Mouse (Mus musculus): ENCODE results near the gene Gm28038. TPM values are rescaled to one million over a fixed set of nuclear protein-coding genes. Genes with fewer than 3 reads are reported as not detected.

The Gm28038 gene
- polyA plus RNA-seq, 1 experiment from 2014 or later, result not detected

DNA sequence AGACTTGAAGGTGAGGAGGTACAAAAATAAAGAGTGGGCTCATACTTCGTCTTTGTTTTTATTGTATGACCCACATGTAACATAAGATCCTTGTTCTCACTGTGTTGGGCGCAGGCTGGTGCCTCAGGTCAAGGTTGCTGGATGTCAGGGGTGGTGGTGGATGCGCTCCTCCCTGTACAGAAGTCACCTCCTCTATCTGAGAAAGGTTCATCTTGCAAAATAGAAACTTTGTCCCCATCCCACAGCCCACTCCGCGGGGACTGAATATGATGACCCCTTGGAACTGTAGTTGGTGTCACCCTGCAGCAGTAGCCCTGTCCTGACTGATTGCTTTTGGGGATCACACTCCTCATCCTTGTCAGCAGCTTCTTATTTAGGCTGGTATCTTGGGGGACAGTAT lies 33.8 kb upstream of the Gm28038 start:
- no peak overlapping the region for H3K4me2 ChIP-seq
- no peaks in the 10 kb centered on the region for H3K27me3 ChIP-seq
- H3K9me3 ChIP-seq, result no peaks in the 10 kb centered on the region
- 84% methylated on average over 5 of the region's 5 CpGs for WGBS
- no peak for ATAC-seq (ENCODE audit: borderline replicate concordance, extremely low read depth, low FRiP score, low TSS enrichment)
- H3K4me3 ChIP-seq, result no peak overlapping the region
- no peak overlapping the region for H3K27ac ChIP-seq
- peaks cover 28% of the 10 kb centered on the region for H3K36me3 ChIP-seq
- H3K4me1 ChIP-seq, result peaks cover 28% of the 10 kb centered on the region
- no peak overlapping the region for H3K9ac ChIP-seq

DNA sequence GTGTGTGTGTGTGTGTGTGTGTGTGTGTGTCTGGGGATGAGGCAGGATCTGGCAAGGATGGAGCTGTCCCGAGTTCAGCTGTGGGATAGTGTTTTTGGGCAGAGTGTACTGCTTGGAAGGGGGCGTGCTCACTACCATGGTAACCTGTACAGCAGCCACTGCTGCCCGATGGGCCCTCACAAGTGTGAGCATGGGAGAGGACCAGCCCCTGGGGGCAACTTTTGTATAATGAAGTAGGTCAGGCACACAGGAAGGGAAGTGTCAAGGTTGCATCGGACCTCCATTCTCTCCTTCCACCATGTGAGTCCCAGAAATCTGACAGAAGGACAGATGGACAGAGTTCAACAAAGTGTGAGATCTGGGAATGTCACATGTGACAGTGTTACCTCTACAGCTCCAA lies 33.2 kb upstream of the Gm28038 start:
- no peak overlapping the region for H3K4me3 ChIP-seq
- H3K36me3 ChIP-seq, result peaks cover 28% of the 10 kb centered on the region
- ATAC-seq (ENCODE audit: borderline replicate concordance, extremely low read depth, low FRiP score, low TSS enrichment), result no peak
- no peaks in the 10 kb centered on the region for H3K27me3 ChIP-seq
- H3K4me1 ChIP-seq, result peaks cover 23% of the 10 kb centered on the region
- no peaks in the 10 kb centered on the region for H3K9me3 ChIP-seq
- no peak overlapping the region for H3K4me2 ChIP-seq
- H3K27ac ChIP-seq, result no peak overlapping the region
- 68% methylated on average over 4 of the region's 4 CpGs for WGBS
- H3K9ac ChIP-seq, result no peak overlapping the region

- 86% methylated on average over 3 of the region's 3 CpGs for WGBS
- Histone ChIP-seq H3K9me3 (no peaks in the 10 kb centered on the region), H3K4me3 (no peak overlapping the region), H3K36me3 (peaks cover 24% of the 10 kb centered on the region), H3K9ac (no peak overlapping the region), H3K27me3 (no peaks in the 10 kb centered on the region), H3K4me1 (peaks cover 12% of the 10 kb centered on the region), H3K27ac (no peak overlapping the region), H3K4me2 (no peak overlapping the region)
- no peak for ATAC-seq (ENCODE audit: borderline replicate concordance, extremely low read depth, low FRiP score, low TSS enrichment)
These were observed 31.7 kb upstream of the Gm28038 start for GRCm38 (mm10) chr2:30249182-30249581.

DNA sequence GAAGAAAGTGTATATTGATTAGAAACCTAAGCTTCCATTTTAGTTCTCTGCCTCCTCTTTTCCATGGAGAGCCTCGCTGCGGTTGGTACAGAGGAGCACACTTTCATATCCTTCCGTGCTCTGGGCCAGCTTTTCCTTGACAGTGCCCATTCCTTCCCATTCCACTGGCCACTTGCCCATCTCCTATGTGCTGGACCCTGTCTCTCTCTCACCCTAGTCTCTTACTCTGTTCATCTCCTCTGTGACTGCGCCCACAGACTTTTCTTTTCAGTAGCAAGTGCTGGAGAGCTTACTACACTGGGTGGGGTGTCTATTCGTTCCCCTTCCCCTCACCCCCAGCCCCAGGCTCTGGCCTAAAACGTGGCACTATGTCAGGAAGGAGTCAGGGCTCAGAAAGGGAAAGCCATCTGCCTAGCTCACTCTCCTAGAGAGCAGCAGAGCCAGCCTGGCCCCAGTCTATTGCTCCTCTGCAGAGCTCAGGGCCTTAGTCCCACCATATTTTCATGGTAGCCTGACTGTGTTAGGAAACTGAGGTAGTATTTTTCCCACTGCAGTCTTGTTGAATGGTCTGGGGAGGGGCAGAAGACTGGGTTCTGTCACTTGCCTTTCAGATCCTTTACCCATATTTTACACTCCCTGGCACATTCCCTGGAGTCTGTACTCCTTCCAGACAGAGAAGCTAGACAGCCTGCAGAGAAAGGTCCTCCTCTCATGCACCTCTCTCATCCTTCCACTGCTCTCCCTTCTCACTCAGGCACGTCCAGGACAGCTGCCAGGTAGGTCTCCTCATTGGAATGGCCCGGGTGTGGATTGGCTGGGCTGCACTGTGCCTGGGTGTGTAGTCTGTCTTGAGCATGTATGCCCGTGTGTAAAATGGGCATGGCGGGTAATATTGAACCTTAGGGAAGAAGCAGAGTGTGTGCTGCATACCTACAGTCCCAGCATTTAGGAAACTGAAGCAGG lies 30.4 kb upstream of the Gm28038 start:
- no peak overlapping the region for H3K4me3 ChIP-seq
- peaks cover 27% of the 10 kb centered on the region for H3K36me3 ChIP-seq
- no peaks in the 10 kb centered on the region for H3K9me3 ChIP-seq
- H3K27ac ChIP-seq, result no peak overlapping the region
- peaks cover 4% of the 10 kb centered on the region; the same call in 1 of the 2 replicates for H3K4me1 ChIP-seq
- WGBS, result 89% methylated on average over 10 of the region's 10 CpGs
- H3K27me3 ChIP-seq, result no peaks in the 10 kb centered on the region
- H3K4me2 ChIP-seq, result no peak overlapping the region
- ATAC-seq (ENCODE audit: borderline replicate concordance, extremely low read depth, low FRiP score, low TSS enrichment), result no peak
- H3K9ac ChIP-seq, result no peak overlapping the region

- Histone ChIP-seq H3K4me2 (no peak overlapping the region), H3K9me3 (no peaks in the 10 kb centered on the region), H3K36me3 (peaks cover 38% of the 10 kb centered on the region), H3K4me1 (no peaks in the 10 kb centered on the region), H3K27ac (no peak overlapping the region), H3K27me3 (no peaks in the 10 kb centered on the region), H3K4me3 (no peak overlapping the region), H3K9ac (no peak overlapping the region)
- peak; percentile 37 for ATAC-seq (ENCODE audit: borderline replicate concordance, extremely low read depth, low FRiP score, low TSS enrichment)
- WGBS, result 70% methylated on average over 5 of the region's 5 CpGs
These were observed 29.3 kb upstream of the Gm28038 start for GRCm38 (mm10) chr2:30251417-30252104.

DNA sequence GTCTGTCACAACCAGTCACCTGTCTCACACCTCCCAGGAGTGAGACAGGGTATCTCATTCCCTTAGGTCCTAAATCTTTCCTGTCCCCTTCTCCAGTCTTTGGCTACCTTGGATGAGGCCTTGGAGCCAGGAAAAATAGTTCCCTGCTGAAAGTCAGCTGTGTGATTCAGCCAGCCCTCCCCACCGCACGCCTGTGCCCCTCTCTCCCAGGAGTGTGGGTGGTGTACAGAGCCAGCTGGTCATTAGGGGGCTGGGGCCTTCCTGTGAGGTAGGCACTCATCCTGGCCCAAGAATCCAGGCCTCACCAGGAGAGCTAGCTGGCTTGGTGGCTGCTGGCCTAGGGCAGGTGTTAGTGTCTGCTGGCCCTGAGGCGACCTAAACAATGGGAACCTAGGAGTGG lies 28.3 kb upstream of the Gm28038 start:
- H3K27me3 ChIP-seq, result no peaks in the 10 kb centered on the region
- no peaks in the 10 kb centered on the region for H3K9me3 ChIP-seq
- no peak overlapping the region for H3K4me2 ChIP-seq
- 78% methylated on average over 3 of the region's 3 CpGs for WGBS
- no peak overlapping the region for H3K27ac ChIP-seq
- no peak overlapping the region for H3K9ac ChIP-seq
- no peaks in the 10 kb centered on the region for H3K4me1 ChIP-seq
- H3K36me3 ChIP-seq, result peaks cover 45% of the 10 kb centered on the region
- H3K4me3 ChIP-seq, result no peak overlapping the region
- ATAC-seq (ENCODE audit: borderline replicate concordance, extremely low read depth, low FRiP score, low TSS enrichment), result no peak

DNA sequence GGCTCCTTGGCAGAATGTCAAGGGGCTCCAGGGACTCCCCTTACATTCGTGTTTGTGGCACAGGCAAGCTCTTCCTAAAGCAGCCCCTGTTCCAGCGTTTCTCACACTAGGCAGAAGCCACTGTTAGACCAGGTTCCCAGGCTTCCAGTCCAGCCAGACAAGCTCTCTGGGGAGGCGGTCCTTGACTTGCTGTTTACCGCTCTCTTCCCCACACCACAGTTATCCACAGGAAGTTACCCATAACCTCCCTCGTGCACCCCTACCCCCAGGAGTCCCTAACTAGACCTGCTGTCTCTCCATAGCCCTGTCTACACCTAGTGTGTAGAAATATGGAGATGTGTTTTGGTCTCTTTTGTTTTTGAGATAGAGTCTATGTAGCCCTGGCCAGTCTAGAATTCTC lies 27.0 kb upstream of the Gm28038 start:
- peaks cover 48% of the 10 kb centered on the region for H3K36me3 ChIP-seq
- H3K9ac ChIP-seq, result no peak overlapping the region
- no peak overlapping the region for H3K27ac ChIP-seq
- WGBS, result 74% methylated on average over 5 of the region's 5 CpGs
- ATAC-seq (ENCODE audit: borderline replicate concordance, extremely low read depth, low FRiP score, low TSS enrichment), result no peak
- no peak overlapping the region for H3K4me2 ChIP-seq
- H3K4me1 ChIP-seq, result no peaks in the 10 kb centered on the region
- H3K4me3 ChIP-seq, result no peak overlapping the region
- no peaks in the 10 kb centered on the region for H3K27me3 ChIP-seq
- no peaks in the 10 kb centered on the region for H3K9me3 ChIP-seq

GRCm38 (mm10) chr2:30255631-30256395 lies 25.0 kb upstream of the Gm28038 start:
- Histone ChIP-seq H3K36me3 (peaks cover 46% of the 10 kb centered on the region), H3K4me1 (no peaks in the 10 kb centered on the region), H3K27ac (no peak overlapping the region), H3K9me3 (no peaks in the 10 kb centered on the region), H3K4me2 (no peak overlapping the region), H3K9ac (no peak overlapping the region), H3K4me3 (no peak overlapping the region), H3K27me3 (no peaks in the 10 kb centered on the region)
- 94% methylated on average over 42 of the region's 42 CpGs for WGBS
- ATAC-seq (ENCODE audit: borderline replicate concordance, extremely low read depth, low FRiP score, low TSS enrichment), result no peak

DNA sequence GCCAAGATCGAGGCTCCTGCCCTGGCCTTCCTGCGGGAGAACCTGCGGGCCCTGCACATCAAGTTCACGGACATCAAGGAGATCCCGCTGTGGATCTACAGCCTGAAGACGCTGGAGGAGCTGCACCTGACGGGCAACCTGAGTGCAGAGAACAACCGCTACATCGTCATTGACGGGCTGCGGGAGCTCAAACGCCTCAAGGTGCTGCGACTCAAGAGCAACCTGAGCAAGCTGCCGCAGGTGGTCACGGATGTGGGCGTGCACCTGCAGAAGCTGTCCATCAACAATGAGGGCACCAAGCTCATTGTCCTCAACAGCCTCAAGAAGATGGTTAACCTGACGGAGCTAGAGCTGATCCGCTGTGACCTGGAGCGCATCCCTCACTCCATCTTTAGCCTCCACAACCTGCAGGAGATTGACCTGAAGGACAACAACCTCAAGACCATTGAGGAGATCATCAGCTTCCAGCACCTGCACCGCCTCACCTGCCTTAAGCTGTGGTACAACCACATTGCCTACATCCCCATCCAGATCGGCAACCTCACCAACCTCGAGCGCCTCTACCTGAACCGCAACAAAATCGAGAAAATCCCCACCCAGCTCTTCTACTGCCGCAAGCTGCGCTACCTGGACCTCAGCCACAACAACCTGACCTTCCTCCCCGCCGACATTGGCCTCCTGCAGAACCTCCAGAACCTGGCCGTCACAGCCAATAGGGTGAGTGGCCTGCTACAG lies 24.1 kb upstream of the Gm28038 start:
- Histone ChIP-seq H3K27ac (no peak overlapping the region), H3K27me3 (no peaks in the 10 kb centered on the region), H3K4me3 (no peak overlapping the region), H3K9ac (no peak overlapping the region), H3K4me2 (no peak overlapping the region), H3K9me3 (no peaks in the 10 kb centered on the region), H3K4me1 (no peaks in the 10 kb centered on the region), H3K36me3 (peaks cover 51% of the 10 kb centered on the region)
- no peak for ATAC-seq (ENCODE audit: borderline replicate concordance, extremely low read depth, low FRiP score, low TSS enrichment)
- WGBS, result 94% methylated on average over 30 of the region's 30 CpGs

GRCm38 (mm10) chr2:30257699-30258460 lies 23.0 kb upstream of the Gm28038 start:
- Histone ChIP-seq H3K27ac (0 out of 2 replicates have a peak overlapping the region, but pooled peaks have one; percentile 11), H3K9ac (no peak overlapping the region), H3K4me3 (no peak overlapping the region), H3K27me3 (no peaks in the 10 kb centered on the region), H3K36me3 (peaks cover 57% of the 10 kb centered on the region), H3K9me3 (no peaks in the 10 kb centered on the region), H3K4me1 (peaks cover 2% of the 10 kb centered on the region; the same call in 1 of the 2 replicates), H3K4me2 (no peak overlapping the region)
- 73% methylated on average over 7 of the region's 7 CpGs for WGBS
- ATAC-seq (ENCODE audit: borderline replicate concordance, extremely low read depth, low FRiP score, low TSS enrichment), result no peak

Data from lung, embryonic 15.5 days (tissue).